Mouse (Mus musculus) brain, embryonic 14.5 days (tissue): ENCODE measurements around the gene Fthl17e.
"Not testable (repeated sequence)": the region's sequence is repeated elsewhere in the genome, so short reads cannot be mapped to it uniquely, and the experiment has no call there.

Source experiments
- CTCF ChIP-seq: fragments of 200-500 bp; IDR thresholded peaks from 2 replicates; pipeline ENCODE4 v1.5.1; 2012; ENCODE audit warnings: inconsistent platforms, mild to moderate bottlenecking, moderate library complexity, borderline replicate concordance; ENCODE audit not compliant: insufficient read depth, insufficient read length; ENCODE audit errors: extremely low read depth
- POLR2A ChIP-seq: fragments of 200-500 bp; IDR thresholded peaks from 2 replicates; pipeline ENCODE4 v1.6.1; 2012; ENCODE audit warnings: mild to moderate bottlenecking, inconsistent platforms, borderline replicate concordance; ENCODE audit not compliant: poor library complexity, insufficient read depth, insufficient read length, severe bottlenecking; ENCODE audit errors: extremely low read depth

- TF ChIP-seq POLR2A, CTCF: not testable (repeated sequence)
These were observed 29.4 kb downstream of the Fthl17e start, which contains the start of gene Fthl17f for GRCm38 (mm10) chrX:9062715-9063114.
